Mouse (Mus musculus) lung, adult 2 months (tissue): ENCODE data around the gene Leprot.

Experiments used
- CTCF ChIP-seq: fragments of 200-500 bp; IDR thresholded peaks from 2 replicates; pipeline ENCODE4 v1.5.1; 2011; ENCODE audit warnings: mild to moderate bottlenecking, low read length, control low read depth; ENCODE audit not compliant: insufficient read depth
- POLR2A ChIP-seq: fragments of 200-500 bp; IDR thresholded peaks from 2 replicates; pipeline ENCODE4 v1.6.1; 2011; ENCODE audit warnings: low read depth, mild to moderate bottlenecking, control low read depth, low read length, borderline replicate concordance; ENCODE audit errors: extremely low read depth

GRCm38 (mm10) chr4:101655415-101655790 lies 7.9 kb downstream of the Leprot start:
- TF ChIP-seq CTCF (no peak), POLR2A (no peak)
